Mouse (Mus musculus): Measurements from ENCODE around the gene Efcab11. TPM values are rescaled to one million over a fixed set of nuclear protein-coding genes. Genes with fewer than 3 reads are reported as not detected.

Efcab11 gene
- polyA plus RNA-seq, 2 experiments, result 6.4 to 8.3 TPM

GRCm38 (mm10) chr12:99721318-99721717 lies 162.9 kb downstream of the Efcab11 start:
- no peak overlapping the region for H3K27ac ChIP-seq (replicated peaks; ENCODE audit: low read depth, low read length)
- H3K27me3 ChIP-seq (ENCODE audit: control insufficient read depth, insufficient read depth, low read length), result no peaks in the 10 kb centered on the region
- H3K9me3 ChIP-seq (ENCODE audit: control insufficient read depth, low read length), result no peaks in the 10 kb centered on the region
- no peak for TF ChIP-seq POLR2A (IDR thresholded peaks at IDR 0.05; ENCODE audit: borderline replicate concordance, extremely low read depth, insufficient read depth, insufficient read length)
- no peak for DNase-seq (ENCODE audit: low spot score)
- H3K9ac ChIP-seq (ENCODE audit: low read depth, low read length, severe bottlenecking), result no peak overlapping the region
- H3K4me2 ChIP-seq (replicated peaks; ENCODE audit: low read depth, low read length, severe bottlenecking), result no peak overlapping the region
- no peak overlapping the region for H3K4me3 ChIP-seq (replicated peaks; ENCODE audit: low read length)
- WGBS, result 29% methylated on average over 10 of the region's 10 CpGs
- peaks cover 8% of the 10 kb centered on the region; the same call in 1 of the 2 replicates for H3K4me1 ChIP-seq (ENCODE audit: control insufficient read depth, insufficient read depth, low read length)
- no peaks in the 10 kb centered on the region for H3K36me3 ChIP-seq (ENCODE audit: control insufficient read depth, insufficient read depth, low read length)
- ATAC-seq (ENCODE audit: low FRiP score, low read depth), result no peak

GRCm38 (mm10) chr12:99719777-99720176 lies 164.5 kb downstream of the Efcab11 start:
- Histone ChIP-seq H3K4me2 (replicated peaks; ENCODE audit: low read depth, low read length, severe bottlenecking) (no peak overlapping the region), H3K9ac (ENCODE audit: low read depth, low read length, severe bottlenecking) (no peak overlapping the region), H3K36me3 (ENCODE audit: control insufficient read depth, insufficient read depth, low read length) (no peaks in the 10 kb centered on the region), H3K4me1 (ENCODE audit: control insufficient read depth, insufficient read depth, low read length) (peaks cover 11% of the 10 kb centered on the region; the same call in 1 of the 2 replicates), H3K4me3 (replicated peaks; ENCODE audit: low read length) (no peak overlapping the region), H3K27ac (replicated peaks; ENCODE audit: low read depth, low read length) (no peak overlapping the region), H3K27me3 (ENCODE audit: control insufficient read depth, insufficient read depth, low read length) (no peaks in the 10 kb centered on the region), H3K9me3 (ENCODE audit: control insufficient read depth, low read length) (no peaks in the 10 kb centered on the region)
- no peak for DNase-seq (ENCODE audit: low spot score)
- no peak for ATAC-seq (ENCODE audit: low FRiP score, low read depth)
- no peak for TF ChIP-seq POLR2A (IDR thresholded peaks at IDR 0.05; ENCODE audit: borderline replicate concordance, extremely low read depth, insufficient read depth, insufficient read length)
- WGBS, result 86% methylated on average over 11 of the region's 11 CpGs

- DNase-seq (ENCODE audit: low spot score) (no peak), ATAC-seq (ENCODE audit: low FRiP score, low read depth) (no peak)
- Histone ChIP-seq H3K9me3 (ENCODE audit: control insufficient read depth, low read length) (no peaks in the 10 kb centered on the region), H3K36me3 (ENCODE audit: control insufficient read depth, insufficient read depth, low read length) (no peaks in the 10 kb centered on the region), H3K4me2 (replicated peaks; ENCODE audit: low read depth, low read length, severe bottlenecking) (no peak overlapping the region), H3K27me3 (ENCODE audit: control insufficient read depth, insufficient read depth, low read length) (no peaks in the 10 kb centered on the region), H3K4me1 (ENCODE audit: control insufficient read depth, insufficient read depth, low read length) (peaks cover 11% of the 10 kb centered on the region; the same call in 1 of the 2 replicates), H3K9ac (ENCODE audit: low read depth, low read length, severe bottlenecking) (no peak overlapping the region), H3K4me3 (replicated peaks; ENCODE audit: low read length) (no peak overlapping the region), H3K27ac (replicated peaks; ENCODE audit: low read depth, low read length) (no peak overlapping the region)
- TF ChIP-seq POLR2A (IDR thresholded peaks at IDR 0.05; ENCODE audit: borderline replicate concordance, extremely low read depth, insufficient read depth, insufficient read length), result no peak
- WGBS, result 89% methylated on average over 2 of the region's 2 CpGs
Observed at GRCm38 (mm10) chr12:99718161-99718560, 166.1 kb downstream of the Efcab11 start.

- WGBS, result 33% methylated on average over 8 of the region's 8 CpGs
- H3K27me3 ChIP-seq (ENCODE audit: control insufficient read depth, insufficient read depth, low read length), result no peaks in the 10 kb centered on the region
- no peaks in the 10 kb centered on the region for H3K9me3 ChIP-seq (ENCODE audit: control insufficient read depth, low read length)
- H3K27ac ChIP-seq (replicated peaks; ENCODE audit: low read depth, low read length), result no peak overlapping the region
- no peaks in the 10 kb centered on the region for H3K36me3 ChIP-seq (ENCODE audit: control insufficient read depth, insufficient read depth, low read length)
- no peak overlapping the region for H3K4me3 ChIP-seq (replicated peaks; ENCODE audit: low read length)
- H3K4me2 ChIP-seq (replicated peaks; ENCODE audit: low read depth, low read length, severe bottlenecking), result no peak overlapping the region
- peaks cover 7% of the 10 kb centered on the region; the same call in 1 of the 2 replicates for H3K4me1 ChIP-seq (ENCODE audit: control insufficient read depth, insufficient read depth, low read length)
- H3K9ac ChIP-seq (ENCODE audit: low read depth, low read length, severe bottlenecking), result no peak overlapping the region
- ATAC-seq (ENCODE audit: low FRiP score, low read depth), result peak; percentile 47
- no peak for DNase-seq (ENCODE audit: low spot score)
- TF ChIP-seq POLR2A (IDR thresholded peaks at IDR 0.05; ENCODE audit: borderline replicate concordance, extremely low read depth, insufficient read depth, insufficient read length), result no peak
Observed at GRCm38 (mm10) chr12:99716038-99716610, 168.1 kb downstream of the Efcab11 start.

- no peak overlapping the region for H3K27ac ChIP-seq (replicated peaks; ENCODE audit: low read depth, low read length)
- WGBS, result 48% methylated on average over 9 of the region's 9 CpGs
- no peak for TF ChIP-seq POLR2A (IDR thresholded peaks at IDR 0.05; ENCODE audit: borderline replicate concordance, extremely low read depth, insufficient read depth, insufficient read length)
Observed at GRCm38 (mm10) chr12:99715129-99716037, 168.9 kb downstream of the Efcab11 start.

More at GRCm38 (mm10) chr12:99715129-99716037, 168.9 kb downstream of the Efcab11 start:
- Histone ChIP-seq H3K4me3 (replicated peaks; ENCODE audit: low read length) (no peak overlapping the region), H3K4me1 (ENCODE audit: control insufficient read depth, insufficient read depth, low read length) (peaks cover 3% of the 10 kb centered on the region; the same call in 1 of the 2 replicates), H3K27me3 (ENCODE audit: control insufficient read depth, insufficient read depth, low read length) (no peaks in the 10 kb centered on the region), H3K9ac (ENCODE audit: low read depth, low read length, severe bottlenecking) (no peak overlapping the region), H3K9me3 (ENCODE audit: control insufficient read depth, low read length) (no peaks in the 10 kb centered on the region), H3K4me2 (replicated peaks; ENCODE audit: low read depth, low read length, severe bottlenecking) (no peak overlapping the region), H3K36me3 (ENCODE audit: control insufficient read depth, insufficient read depth, low read length) (no peaks in the 10 kb centered on the region)
- ATAC-seq (ENCODE audit: low FRiP score, low read depth) (no peak; the same call in none of the 2 replicates), DNase-seq (ENCODE audit: low spot score) (no peak)
